Mouse (Mus musculus): ENCODE measurements around the gene Pdgfc. TPM values are rescaled to one million over a fixed set of nuclear protein-coding genes. Genes with fewer than 3 reads are reported as not detected.

The Pdgfc gene
- polyA plus RNA-seq, 1 experiment from 2014 or later = 9.2 TPM

GRCm38 (mm10) chr3:81170073-81170809, 134.0 kb downstream of the Pdgfc start:
- H3K36me3 ChIP-seq (ENCODE audit: control insufficient read depth, insufficient read depth, low read length) = no peaks in the 10 kb centered on the region
- no peak overlapping the region for H3K4me2 ChIP-seq (ENCODE audit: low read depth, low read length)
- H3K9ac ChIP-seq (ENCODE audit: low read depth, low read length) = no peak overlapping the region
- H3K4me3 ChIP-seq (ENCODE audit: low read length) = no peak overlapping the region
- H3K27ac ChIP-seq (ENCODE audit: low read length) = no peak overlapping the region
- H3K4me1 ChIP-seq (ENCODE audit: control insufficient read depth, insufficient read depth, low read length) = 0 out of 2 replicates have a peak, but pooled peaks cover 3% of the 10 kb centered on the region
- no peaks in the 10 kb centered on the region for H3K9me3 ChIP-seq (ENCODE audit: control insufficient read depth, low read length)
- ATAC-seq = no peak
- WGBS = 62% methylated on average over 4 of the region's 4 CpGs
- H3K27me3 ChIP-seq (replicated peaks; ENCODE audit: control insufficient read depth, insufficient read depth, low read length) = no peaks in the 10 kb centered on the region

- H3K4me3 ChIP-seq (ENCODE audit: low read length) = no peak overlapping the region
- no peaks in the 10 kb centered on the region for H3K9me3 ChIP-seq (ENCODE audit: control insufficient read depth, low read length)
- no peaks in the 10 kb centered on the region for H3K36me3 ChIP-seq (ENCODE audit: control insufficient read depth, insufficient read depth, low read length)
- 0 out of 2 replicates have a peak, but pooled peaks cover 3% of the 10 kb centered on the region for H3K4me1 ChIP-seq (ENCODE audit: control insufficient read depth, insufficient read depth, low read length)
- no peak overlapping the region for H3K9ac ChIP-seq (ENCODE audit: low read depth, low read length)
- 86% methylated on average over 3 of the region's 3 CpGs for WGBS
- no peak for ATAC-seq
- no peak overlapping the region for H3K27ac ChIP-seq (ENCODE audit: low read length)
- no peaks in the 10 kb centered on the region for H3K27me3 ChIP-seq (replicated peaks; ENCODE audit: control insufficient read depth, insufficient read depth, low read length)
- no peak overlapping the region for H3K4me2 ChIP-seq (ENCODE audit: low read depth, low read length)
Observed at GRCm38 (mm10) chr3:81174832-81175231, 138.6 kb downstream of the Pdgfc start.

- Histone ChIP-seq H3K36me3 (ENCODE audit: control insufficient read depth, insufficient read depth, low read length) (no peaks in the 10 kb centered on the region), H3K4me1 (ENCODE audit: control insufficient read depth, insufficient read depth, low read length) (no peaks in the 10 kb centered on the region), H3K27ac (ENCODE audit: low read length) (no peak overlapping the region), H3K9me3 (ENCODE audit: control insufficient read depth, low read length) (no peaks in the 10 kb centered on the region), H3K4me2 (ENCODE audit: low read depth, low read length) (no peak overlapping the region), H3K9ac (ENCODE audit: low read depth, low read length) (no peak overlapping the region), H3K4me3 (ENCODE audit: low read length) (no peak overlapping the region), H3K27me3 (replicated peaks; ENCODE audit: control insufficient read depth, insufficient read depth, low read length) (no peaks in the 10 kb centered on the region)
- no peak for ATAC-seq
- 71% methylated on average over 1 of the region's 1 CpGs for WGBS
Observed at GRCm38 (mm10) chr3:81181319-81182013, 145.2 kb downstream of the Pdgfc start.

GRCm38 (mm10) chr3:81196937-81197336, 160.7 kb downstream of the Pdgfc start:
- Histone ChIP-seq H3K4me2 (ENCODE audit: low read depth, low read length) (no peak overlapping the region), H3K9ac (ENCODE audit: low read depth, low read length) (no peak overlapping the region), H3K4me3 (ENCODE audit: low read length) (no peak overlapping the region), H3K27me3 (replicated peaks; ENCODE audit: control insufficient read depth, insufficient read depth, low read length) (no peaks in the 10 kb centered on the region), H3K9me3 (ENCODE audit: control insufficient read depth, low read length) (no peaks in the 10 kb centered on the region), H3K4me1 (ENCODE audit: control insufficient read depth, insufficient read depth, low read length) (no peaks in the 10 kb centered on the region), H3K36me3 (ENCODE audit: control insufficient read depth, insufficient read depth, low read length) (no peaks in the 10 kb centered on the region), H3K27ac (ENCODE audit: low read length) (no peak overlapping the region)
- 39% methylated on average over 2 of the region's 2 CpGs for WGBS
- ATAC-seq = peak; percentile 49; the same call in 1 of the 2 replicates

- H3K27ac ChIP-seq (ENCODE audit: low read length) = no peak overlapping the region
- no peaks in the 10 kb centered on the region for H3K27me3 ChIP-seq (replicated peaks; ENCODE audit: control insufficient read depth, insufficient read depth, low read length)
- ATAC-seq = peak; percentile 64
- no peak overlapping the region for H3K9ac ChIP-seq (ENCODE audit: low read depth, low read length)
- H3K9me3 ChIP-seq (ENCODE audit: control insufficient read depth, low read length) = no peaks in the 10 kb centered on the region
- H3K4me1 ChIP-seq (ENCODE audit: control insufficient read depth, insufficient read depth, low read length) = no peaks in the 10 kb centered on the region
- 85% methylated on average over 4 of the region's 4 CpGs for WGBS
- H3K36me3 ChIP-seq (ENCODE audit: control insufficient read depth, insufficient read depth, low read length) = no peaks in the 10 kb centered on the region
- no peak overlapping the region for H3K4me2 ChIP-seq (ENCODE audit: low read depth, low read length)
- H3K4me3 ChIP-seq (ENCODE audit: low read length) = no peak overlapping the region
Observed at GRCm38 (mm10) chr3:81197644-81198043, 161.4 kb downstream of the Pdgfc start.

- H3K9ac ChIP-seq (ENCODE audit: low read depth, low read length) = no peak overlapping the region
- no peak overlapping the region for H3K27ac ChIP-seq (ENCODE audit: low read length)
- WGBS = 66% methylated on average over 8 of the region's 8 CpGs
- no peak overlapping the region for H3K4me2 ChIP-seq (ENCODE audit: low read depth, low read length)
- no peaks in the 10 kb centered on the region for H3K36me3 ChIP-seq (ENCODE audit: control insufficient read depth, insufficient read depth, low read length)
- no peaks in the 10 kb centered on the region for H3K4me1 ChIP-seq (ENCODE audit: control insufficient read depth, insufficient read depth, low read length)
- peak; percentile 69 for ATAC-seq
- H3K9me3 ChIP-seq (ENCODE audit: control insufficient read depth, low read length) = no peaks in the 10 kb centered on the region
- H3K27me3 ChIP-seq (replicated peaks; ENCODE audit: control insufficient read depth, insufficient read depth, low read length) = no peaks in the 10 kb centered on the region
- H3K4me3 ChIP-seq (ENCODE audit: low read length) = no peak overlapping the region
Observed at GRCm38 (mm10) chr3:81200647-81201046, 164.4 kb downstream of the Pdgfc start.

- no peaks in the 10 kb centered on the region for H3K27me3 ChIP-seq (replicated peaks; ENCODE audit: control insufficient read depth, insufficient read depth, low read length)
- no peak overlapping the region for H3K27ac ChIP-seq (ENCODE audit: low read length)
- no peak for ATAC-seq
- no peak overlapping the region for H3K4me2 ChIP-seq (ENCODE audit: low read depth, low read length)
- 48% methylated on average over 5 of the region's 5 CpGs for WGBS
- H3K9me3 ChIP-seq (ENCODE audit: control insufficient read depth, low read length) = no peaks in the 10 kb centered on the region
- no peak overlapping the region for H3K4me3 ChIP-seq (ENCODE audit: low read length)
- no peaks in the 10 kb centered on the region for H3K36me3 ChIP-seq (ENCODE audit: control insufficient read depth, insufficient read depth, low read length)
- H3K4me1 ChIP-seq (ENCODE audit: control insufficient read depth, insufficient read depth, low read length) = no peaks in the 10 kb centered on the region
- no peak overlapping the region for H3K9ac ChIP-seq (ENCODE audit: low read depth, low read length)
Observed at GRCm38 (mm10) chr3:81205201-81205600, 169.0 kb downstream of the Pdgfc start.

GRCm38 (mm10) chr3:81208246-81208645, 172.0 kb downstream of the Pdgfc start:
- Histone ChIP-seq H3K9me3 (ENCODE audit: control insufficient read depth, low read length) (no peaks in the 10 kb centered on the region), H3K9ac (ENCODE audit: low read depth, low read length) (no peak overlapping the region), H3K4me2 (ENCODE audit: low read depth, low read length) (no peak overlapping the region), H3K4me1 (ENCODE audit: control insufficient read depth, insufficient read depth, low read length) (no peaks in the 10 kb centered on the region), H3K4me3 (ENCODE audit: low read length) (no peak overlapping the region), H3K27ac (ENCODE audit: low read length) (no peak overlapping the region), H3K36me3 (ENCODE audit: control insufficient read depth, insufficient read depth, low read length) (no peaks in the 10 kb centered on the region), H3K27me3 (replicated peaks; ENCODE audit: control insufficient read depth, insufficient read depth, low read length) (no peaks in the 10 kb centered on the region)
- no peak for ATAC-seq
- WGBS = 83% methylated on average over 2 of the region's 2 CpGs

- no peak for ATAC-seq
- H3K36me3 ChIP-seq (ENCODE audit: control insufficient read depth, insufficient read depth, low read length) = no peaks in the 10 kb centered on the region
Observed at GRCm38 (mm10) chr3:81211147-81211546, 174.9 kb downstream of the Pdgfc start.

More at GRCm38 (mm10) chr3:81211147-81211546, 174.9 kb downstream of the Pdgfc start:
- Histone ChIP-seq H3K9ac (ENCODE audit: low read depth, low read length) (no peak overlapping the region), H3K9me3 (ENCODE audit: control insufficient read depth, low read length) (no peaks in the 10 kb centered on the region), H3K27me3 (replicated peaks; ENCODE audit: control insufficient read depth, insufficient read depth, low read length) (no peaks in the 10 kb centered on the region), H3K27ac (ENCODE audit: low read length) (no peak overlapping the region), H3K4me1 (ENCODE audit: control insufficient read depth, insufficient read depth, low read length) (no peaks in the 10 kb centered on the region), H3K4me2 (ENCODE audit: low read depth, low read length) (no peak overlapping the region), H3K4me3 (ENCODE audit: low read length) (no peak overlapping the region)
- 69% methylated on average over 3 of the region's 3 CpGs for WGBS
